Mouse (Mus musculus) frontal cortex, postnatal 25 days (tissue): ENCODE measurements around the gene Rpusd2.
"Not testable (repeated sequence)": the region's sequence is repeated elsewhere in the genome, so short reads cannot be mapped to it uniquely, and the experiment has no call there.

Source experiments
- DNase-seq, 2 experiments: peaks; one replicate each; pipeline ENCODE4 v3.0.0; 2022; ENCODE audit warnings: low spot score in 2 of 2

The Rpusd2 gene

GRCm38 (mm10) chr2:119034656-119035396 is at the start of gene Rpusd2:
TSS of gene Rpusd2 (plus strand) at chr2:119034790.
- DNase-seq: peak; percentile 83 to 87

GRCm38 (mm10) chr2:118995490-118995889 is 39.1 kb upstream of the Rpusd2 start:
- DNase-seq: no peak

GRCm38 (mm10) chr2:118995919-118996797 is 38.4 kb upstream of the Rpusd2 start:
- no peak for DNase-seq

GRCm38 (mm10) chr2:118996798-118997105 is 37.8 kb upstream of the Rpusd2 start:
- DNase-seq: no peak

GRCm38 (mm10) chr2:118998115-118998866 is 36.3 kb upstream of the Rpusd2 start:
- DNase-seq: no peak

GRCm38 (mm10) chr2:118999025-118999639 is 35.5 kb upstream of the Rpusd2 start:
- DNase-seq: no peak

GRCm38 (mm10) chr2:119006886-119007285 is 27.7 kb upstream of the Rpusd2 start:
- DNase-seq: no peak

GRCm38 (mm10) chr2:119009376-119009775 is 25.2 kb upstream of the Rpusd2 start:
- DNase-seq: no peak

GRCm38 (mm10) chr2:119014989-119015388 is 19.6 kb upstream of the Rpusd2 start:
- DNase-seq: no peak

- no peak for DNase-seq
These were observed 18.9 kb upstream of the Rpusd2 start for GRCm38 (mm10) chr2:119015604-119016180.

- DNase-seq: not testable (repeated sequence)
These were observed 18.3 kb upstream of the Rpusd2 start for GRCm38 (mm10) chr2:119016312-119016711.

GRCm38 (mm10) chr2:119017647-119018046 is 16.9 kb upstream of the Rpusd2 start:
- DNase-seq: no peak

- DNase-seq: no peak
These were observed 16.0 kb upstream of the Rpusd2 start for GRCm38 (mm10) chr2:119018391-119019122.

- no peak for DNase-seq
These were observed 15.5 kb upstream of the Rpusd2 start for GRCm38 (mm10) chr2:119019131-119019530.

- DNase-seq: no peak
These were observed 15.1 kb upstream of the Rpusd2 start for GRCm38 (mm10) chr2:119019538-119019937.

- DNase-seq: no peak
These were observed 11.4 kb upstream of the Rpusd2 start for GRCm38 (mm10) chr2:119023154-119023660.

GRCm38 (mm10) chr2:119024536-119025238 is 9.9 kb upstream of the Rpusd2 start:
- DNase-seq: no peak

- DNase-seq: no peak
These were observed 9.4 kb upstream of the Rpusd2 start for GRCm38 (mm10) chr2:119025239-119025616.

- no peak for DNase-seq
These were observed 7.6 kb upstream of the Rpusd2 start for GRCm38 (mm10) chr2:119026951-119027350.
